ENCODE assay signal across 8 mouse cellular contexts in genomic region chr8:128709261-128709660, GRCm38 (mm10). TPM values are rescaled to one million over a fixed set of nuclear protein-coding genes. Genes with fewer than 3 reads are reported as not detected.
A peak's percentile ranks its signal among the peaks of the same experiment; 100 is the strongest.
DNase-seq lines count a peak whose midpoint lies in the region; ATAC-seq and TF ChIP-seq lines count a peak whose summit lies in the region.

No protein-coding gene starts in this region.

- no peaks in the 10 kb centered on the region for H3K4me1 ChIP-seq in midbrain, embryonic 10.5 days
- H3K4me1 ChIP-seq in midbrain, embryonic 13.5 days (replicated peaks) = 0 out of 2 replicates have a peak, but pooled peaks cover 2% of the 10 kb centered on the region
- H3K4me1 ChIP-seq in forebrain, embryonic 14.5 days (ENCODE audit: control insufficient read depth, insufficient read depth, low read length) = no peaks in the 10 kb centered on the region
- no peaks in the 10 kb centered on the region for H3K4me1 ChIP-seq in hindbrain, embryonic 14.5 days (replicated peaks; ENCODE audit: control insufficient read depth, insufficient read depth, low read length)
- no peaks in the 10 kb centered on the region for H3K4me1 ChIP-seq in stomach, postnatal 0 days (replicated peaks; ENCODE audit: control insufficient read depth, insufficient read depth)

- no peaks in the 10 kb centered on the region for H3K9me3 ChIP-seq in midbrain, embryonic 10.5 days (replicated peaks)
- H3K9me3 ChIP-seq in midbrain, embryonic 13.5 days = no peaks in the 10 kb centered on the region
- H3K9me3 ChIP-seq in forebrain, embryonic 14.5 days (replicated peaks; ENCODE audit: control insufficient read depth, low read length) = no peaks in the 10 kb centered on the region
- H3K9me3 ChIP-seq in hindbrain, embryonic 14.5 days (ENCODE audit: control insufficient read depth, low read length) = no peaks in the 10 kb centered on the region
- H3K9me3 ChIP-seq in stomach, postnatal 0 days (ENCODE audit: control insufficient read depth, low read length) = no peaks in the 10 kb centered on the region

- H3K36me3 ChIP-seq in midbrain, embryonic 10.5 days = peaks cover 75% of the 10 kb centered on the region
- H3K36me3 ChIP-seq in midbrain, embryonic 13.5 days = peaks cover 46% of the 10 kb centered on the region
- H3K36me3 ChIP-seq in forebrain, embryonic 14.5 days (ENCODE audit: control insufficient read depth, insufficient read depth, low read length) = peaks cover 57% of the 10 kb centered on the region
- H3K36me3 ChIP-seq in hindbrain, embryonic 14.5 days (replicated peaks; ENCODE audit: control insufficient read depth, insufficient read depth) = peaks cover 70% of the 10 kb centered on the region
- H3K36me3 ChIP-seq in stomach, postnatal 0 days (ENCODE audit: control insufficient read depth, insufficient read depth, low read length) = peaks cover 18% of the 10 kb centered on the region

- peak; percentile 67 for DNase-seq in midbrain, embryonic 10.5 days (ENCODE audit: low spot score)
- peak; percentile 72 for DNase-seq in c-Kit-positive CD71-negative TER-119-negative erythroid progenitor cells, embryonic 14.5 days (ENCODE audit: low read depth)
- DNase-seq in forebrain, embryonic 14.5 days (ENCODE audit: low spot score) = peak; percentile 78
- peak; percentile 80 for DNase-seq in hindbrain, embryonic 14.5 days (ENCODE audit: low spot score)
- peak; percentile 57 to 76 for DNase-seq in left cerebral cortex, postnatal 25 days (ENCODE audit: low spot score in 2 of 2)
- peak; percentile 77 for DNase-seq in stomach, postnatal 0 days (ENCODE audit: low spot score)

- intact Hi-C loops in left cerebral cortex, postnatal 25 days (cut with DNase I) = loop anchor here (2.0 kb wide), 1 partner anchor 56 kb away; no protein-coding TSS in a partner anchor

- no peak for TF ChIP-seq EP300 in stomach, postnatal 0 days (optimal IDR thresholded peaks at IDR 0.05)

- TF ChIP-seq CTCF in stomach, postnatal 0 days (IDR thresholded peaks at IDR 0.05; ENCODE audit: low read depth) = peak; percentile 91

- WGBS in midbrain, embryonic 10.5 days = 50% methylated on average over 3 of the region's 3 CpGs
- 49% methylated on average over 3 of the region's 3 CpGs for WGBS in midbrain, embryonic 13.5 days
- WGBS in forebrain, embryonic 14.5 days = 54% methylated on average over 3 of the region's 3 CpGs
- WGBS in hindbrain, embryonic 14.5 days = 48% methylated on average over 3 of the region's 3 CpGs
- 45% methylated on average over 3 of the region's 3 CpGs for WGBS in stomach, postnatal 0 days

- H3K27me3 ChIP-seq in midbrain, embryonic 10.5 days (ENCODE audit: low read depth, poor library complexity, severe bottlenecking) = no peaks in the 10 kb centered on the region
- H3K27me3 ChIP-seq in midbrain, embryonic 13.5 days = no peaks in the 10 kb centered on the region
- no peaks in the 10 kb centered on the region for H3K27me3 ChIP-seq in forebrain, embryonic 14.5 days (replicated peaks; ENCODE audit: control insufficient read depth, insufficient read depth, low read length)
- H3K27me3 ChIP-seq in hindbrain, embryonic 14.5 days (ENCODE audit: control insufficient read depth, insufficient read depth, low read length) = no peaks in the 10 kb centered on the region
- no peaks in the 10 kb centered on the region for H3K27me3 ChIP-seq in stomach, postnatal 0 days (ENCODE audit: control insufficient read depth, insufficient read depth, low read length)

- no peak overlapping the region for H3K27ac ChIP-seq in midbrain, embryonic 10.5 days (replicated peaks)
- no peak overlapping the region for H3K27ac ChIP-seq in midbrain, embryonic 13.5 days
- H3K27ac ChIP-seq in forebrain, embryonic 14.5 days (ENCODE audit: low read depth, low read length) = no peak overlapping the region
- H3K27ac ChIP-seq in hindbrain, embryonic 14.5 days = no peak overlapping the region
- no peak overlapping the region for H3K27ac ChIP-seq in stomach, postnatal 0 days (replicated peaks)

- no peak overlapping the region for H3K4me3 ChIP-seq in midbrain, embryonic 10.5 days
- H3K4me3 ChIP-seq in midbrain, embryonic 13.5 days (replicated peaks) = no peak overlapping the region
- no peak overlapping the region for H3K4me3 ChIP-seq in forebrain, embryonic 14.5 days (ENCODE audit: low read depth, low read length)
- H3K4me3 ChIP-seq in hindbrain, embryonic 14.5 days (replicated peaks; ENCODE audit: low read length) = no peak overlapping the region
- H3K4me3 ChIP-seq in stomach, postnatal 0 days (ENCODE audit: low read depth, low read length) = no peak overlapping the region

- H3K9ac ChIP-seq in midbrain, embryonic 13.5 days (replicated peaks) = no peak overlapping the region
- no peak overlapping the region for H3K9ac ChIP-seq in forebrain, embryonic 14.5 days (ENCODE audit: low read length)
- no peak overlapping the region for H3K9ac ChIP-seq in hindbrain, embryonic 14.5 days
- no peak overlapping the region for H3K9ac ChIP-seq in stomach, postnatal 0 days (ENCODE audit: low read length)

- no peak overlapping the region for H3K4me2 ChIP-seq in midbrain, embryonic 13.5 days (replicated peaks)
- H3K4me2 ChIP-seq in forebrain, embryonic 14.5 days (ENCODE audit: low read length) = no peak overlapping the region
- no peak overlapping the region for H3K4me2 ChIP-seq in hindbrain, embryonic 14.5 days (replicated peaks)
- no peak overlapping the region for H3K4me2 ChIP-seq in stomach, postnatal 0 days (replicated peaks; ENCODE audit: low read depth)

- ATAC-seq in midbrain, embryonic 13.5 days = no peak
- ATAC-seq in forebrain, embryonic 14.5 days = 0 out of 2 replicates have a peak, but pooled peaks have one; percentile 58
- no peak for ATAC-seq in hindbrain, embryonic 14.5 days (ENCODE audit: low FRiP score)
- peak; percentile 90 for ATAC-seq in monocyte, adult 5-6 weeks (replicated peaks; ENCODE audit: insufficient number of reproducible peaks, low FRiP score, low TSS enrichment, poor library complexity, severe bottlenecking)
- 0 out of 2 replicates have a peak, but pooled peaks have one; percentile 40 for ATAC-seq in stomach, postnatal 0 days (ENCODE audit: low FRiP score, low TSS enrichment)

RNA-seq across cellular contexts. Expression of gene Itgb1, which starts 23.8 kb away (rescaled TPM):
- polyA plus RNA-seq in midbrain, embryonic 10.5 days (2016; fragmentation: Nextera tagmentation; extraction: Ambion mirVana) = 123 and 129 TPM in 2 replicates
- 79.3 and 86.3 TPM in 2 replicates for polyA plus RNA-seq in midbrain, embryonic 13.5 days (2015; fragmentation: Nextera tagmentation; extraction: Ambion mirVana)
- polyA plus RNA-seq in forebrain, embryonic 14.5 days (2014; fragmentation: Nextera tagmentation; extraction: Ambion mirVana) = 95.1 and 105 TPM in 2 replicates
- polyA plus RNA-seq in hindbrain, embryonic 14.5 days (2014; fragmentation: Nextera tagmentation; extraction: Ambion mirVana) = 101 and 116 TPM in 2 replicates
- total RNA-seq in left cerebral cortex, postnatal 25 days (2021) = 10 to 100 TPM; 54.4 to 58.3 TPM
- total RNA-seq in monocyte, adult 5-6 weeks (2017) = 769 to 823 TPM (median 817 TPM) in 3 replicates
- polyA plus RNA-seq in stomach, postnatal 0 days (2015; fragmentation: Nextera tagmentation; extraction: Ambion mirVana) = 225 and 246 TPM in 2 replicates

Comparison
In these comparisons a context has a peak if more than half of its experiments do, and no peak if none do; other contexts are left out.
1. ATAC-seq: peak in forebrain, embryonic 14.5 days (single experiment), monocyte, adult 5-6 weeks (single experiment) and stomach, postnatal 0 days (single experiment); none in midbrain, embryonic 13.5 days (single experiment) and hindbrain, embryonic 14.5 days (single experiment).
2. Peak in every context shown above with its lines, with median percentiles within 50 percentile points of each other: DNase-seq.